Mouse (Mus musculus): ENCODE data around the gene Ap3d1.

The Ap3d1 gene

GRCm38 (mm10) chr10:80702536-80703390 lies 39.3 kb downstream of the Ap3d1 start:
- peak; percentile 84 to 92 for DNase-seq

GRCm38 (mm10) chr10:80701721-80702535 lies 40.1 kb downstream of the Ap3d1 start, which contains the start of the genes Mob3a and Izumo4:
Gene Mob3a, minus strand, starts transcription at chr10:80701977.
Gene Izumo4, plus strand, starts transcription at chr10:80702184.
- DNase-seq = peak; percentile 100

GRCm38 (mm10) chr10:80700732-80701131 lies 41.3 kb downstream of the Ap3d1 start:
- peak in 1 of 2 experiments; percentile 63 for DNase-seq

GRCm38 (mm10) chr10:80700038-80700504 lies 42.0 kb downstream of the Ap3d1 start:
- DNase-seq = no peak

- no peak for DNase-seq
Measured at GRCm38 (mm10) chr10:80698605-80699004, 43.5 kb downstream of the Ap3d1 start.

- DNase-seq = no peak
Measured at GRCm38 (mm10) chr10:80697812-80698211, 44.3 kb downstream of the Ap3d1 start.

- DNase-seq = no peak
Measured at GRCm38 (mm10) chr10:80697393-80697787, 44.7 kb downstream of the Ap3d1 start.

GRCm38 (mm10) chr10:80696502-80697392 lies 45.3 kb downstream of the Ap3d1 start:
- DNase-seq = no peak

GRCm38 (mm10) chr10:80695801-80696501 lies 46.1 kb downstream of the Ap3d1 start:
- peak in 1 of 2 experiments; percentile 59 for DNase-seq

GRCm38 (mm10) chr10:80695186-80695585 lies 46.9 kb downstream of the Ap3d1 start:
- DNase-seq = peak; percentile 79 to 92

- DNase-seq = no peak
Measured at GRCm38 (mm10) chr10:80694159-80694938, 47.7 kb downstream of the Ap3d1 start.

- DNase-seq = no peak
Measured at GRCm38 (mm10) chr10:80693401-80694045, 48.5 kb downstream of the Ap3d1 start.

- no peak for DNase-seq
Measured at GRCm38 (mm10) chr10:80692249-80693165, 49.6 kb downstream of the Ap3d1 start.

- no peak for DNase-seq
Measured at GRCm38 (mm10) chr10:80687850-80688249, 54.2 kb downstream of the Ap3d1 start.

- no peak for DNase-seq
Measured at GRCm38 (mm10) chr10:80686617-80687016, 55.4 kb downstream of the Ap3d1 start.

GRCm38 (mm10) chr10:80684984-80685383 lies 57.1 kb downstream of the Ap3d1 start:
- DNase-seq = no peak

- DNase-seq = peak; percentile 70 to 80
Measured at GRCm38 (mm10) chr10:80684214-80684613, 57.9 kb downstream of the Ap3d1 start.

GRCm38 (mm10) chr10:80683647-80684046 lies 58.4 kb downstream of the Ap3d1 start:
- DNase-seq = no peak

GRCm38 (mm10) chr10:80682003-80682402 lies 60.1 kb downstream of the Ap3d1 start:
- no peak for DNase-seq
